Mouse (Mus musculus) lung, adult 2 months (tissue): ENCODE data around the gene Zc3h10.

Experiments
- CTCF ChIP-seq: fragments of 200-500 bp; IDR thresholded peaks from 2 replicates; pipeline ENCODE4 v1.5.1; 2011; ENCODE audit warnings: mild to moderate bottlenecking, low read length, control low read depth; ENCODE audit not compliant: insufficient read depth
- POLR2A ChIP-seq: fragments of 200-500 bp; IDR thresholded peaks from 2 replicates; pipeline ENCODE4 v1.6.1; 2011; ENCODE audit warnings: low read depth, mild to moderate bottlenecking, control low read depth, low read length, borderline replicate concordance; ENCODE audit errors: extremely low read depth

DNA sequence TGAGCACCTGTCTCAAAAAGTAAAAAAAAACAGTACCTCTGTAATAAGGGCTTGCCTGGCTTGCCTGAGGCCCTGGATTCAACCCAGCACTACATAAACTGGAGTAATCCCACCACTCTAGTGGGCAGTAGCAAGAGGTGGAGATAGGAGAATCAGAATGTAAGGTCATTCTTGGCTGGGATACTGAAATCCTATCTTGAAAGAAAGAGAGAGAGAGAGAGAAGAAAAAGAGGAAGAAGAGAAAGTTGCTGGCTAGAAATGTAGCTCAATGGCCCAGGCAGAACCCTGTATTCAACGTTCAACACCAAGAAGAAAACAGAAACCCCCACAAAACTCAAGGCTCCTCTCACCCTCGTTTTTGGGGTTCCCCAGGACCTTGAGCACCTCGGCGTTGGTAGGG lies 51.7 kb downstream of the Zc3h10 start:
- TF ChIP-seq CTCF = no peak
- no peak for TF ChIP-seq POLR2A
